Comparison of ENCODE assay signal across 8 mouse cellular contexts in genomic region chr7:99015419-99015818, GRCm38 (mm10).
DNase-seq lines count a peak whose midpoint lies in the region; ATAC-seq lines count a peak whose summit lies in the region.

No protein-coding gene starts in this region.

- H3K27me3 ChIP-seq in neural tube, embryonic 13.5 days, result no peaks in the 10 kb centered on the region

- no peaks in the 10 kb centered on the region for H3K36me3 ChIP-seq in neural tube, embryonic 13.5 days

- peaks cover 26% of the 10 kb centered on the region for H3K4me1 ChIP-seq in neural tube, embryonic 13.5 days (replicated peaks)

- 0 out of 2 replicates have a peak overlapping the region, but pooled peaks have one; percentile 35 for H3K9ac ChIP-seq in neural tube, embryonic 13.5 days

- H3K4me2 ChIP-seq in neural tube, embryonic 13.5 days, result peak overlapping the region; percentile 39

- 42% methylated on average over 17 of the region's 17 CpGs for WGBS in neural tube, embryonic 13.5 days

- peak overlapping the region; percentile 69 for H3K27ac ChIP-seq in neural tube, embryonic 13.5 days (replicated peaks)

- peak; percentile 23 to 37 for DNase-seq in heart, adult 9 months (ENCODE audit: low spot score in 2 of 2)
- DNase-seq in heart, adult 18-20 months, result no peak
- DNase-seq in cerebellum, adult 8-10 months, result peak; percentile 36
- DNase-seq in kidney, postnatal 4 days, result peak; percentile 57 to 70
- DNase-seq in thymus, postnatal 4 days, result no peak
- DNase-seq in thymus, postnatal 36 days, result no peak
- DNase-seq in heart, adult 8-10 months (ENCODE audit: low spot score), result no peak

- H3K9me3 ChIP-seq in neural tube, embryonic 13.5 days, result no peaks in the 10 kb centered on the region

- H3K4me3 ChIP-seq in neural tube, embryonic 13.5 days, result no peak overlapping the region

- ATAC-seq in neural tube, embryonic 13.5 days (ENCODE audit: low read depth), result peak; percentile 93

Comparison
In these comparisons a context has a peak if more than half of its experiments do, and no peak if none do; other contexts are left out.
1. DNase-seq: peak in heart, adult 9 months (2 of 2), cerebellum, adult 8-10 months (single experiment) and kidney, postnatal 4 days (2 of 2); none in heart, adult 18-20 months (0 of 2), thymus, postnatal 4 days (single experiment), thymus, postnatal 36 days (0 of 2) and heart, adult 8-10 months (single experiment).